Mouse (Mus musculus) G1E (cell line): ENCODE data around the gene Grik4.

Experiments used
- CTCF ChIP-seq: IDR thresholded peaks from 2 replicates; pipeline ENCODE4 v1.5.1; 2012; ENCODE audit warnings: low read depth, low read length, inconsistent platforms, mixed read lengths
- POLR2AphosphoS5 ChIP-seq: IDR thresholded peaks from 2 replicates; pipeline ENCODE4 v1.6.1; 2012; ENCODE audit warnings: low read depth, low read length, inconsistent platforms; ENCODE audit not compliant: insufficient replicate concordance
- TAL1 ChIP-seq: conservative IDR thresholded peaks from 2 replicates; pipeline ENCODE4 v1.6.1; 2012; ENCODE audit warnings: low read depth, low read length, inconsistent platforms, mixed read lengths

DNA sequence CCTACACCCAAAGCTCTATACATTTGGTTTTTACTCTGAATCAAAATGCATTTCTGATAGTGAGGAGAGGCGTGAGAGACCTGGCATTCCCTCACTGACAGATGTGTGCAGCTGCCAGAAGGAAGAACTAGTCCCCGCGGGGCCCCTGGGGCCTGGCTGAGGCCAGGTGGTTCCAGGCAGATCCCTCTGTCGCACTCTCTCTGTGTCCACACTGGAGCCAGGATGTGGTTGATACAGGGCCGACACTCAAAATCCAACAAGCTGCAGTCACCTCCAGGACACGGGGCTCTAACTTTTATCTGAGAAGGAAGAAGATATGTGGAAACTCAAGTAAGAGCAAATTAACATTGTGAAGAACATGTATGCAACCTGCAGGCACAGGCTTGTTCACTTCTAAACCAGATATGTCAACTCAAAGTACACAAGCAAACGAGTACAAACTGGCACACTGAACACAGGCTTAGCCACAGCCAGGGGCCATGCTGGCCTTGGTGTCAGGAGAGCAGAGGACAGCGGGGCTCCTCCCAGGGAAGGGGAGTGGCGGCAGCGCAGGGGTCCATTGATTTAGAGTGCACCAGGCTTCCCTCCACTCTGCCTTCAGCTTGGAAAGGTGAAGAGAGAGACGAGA is 24.7 kb upstream of the Grik4 start:
- TF ChIP-seq CTCF (no peak), TAL1 (no peak), POLR2AphosphoS5 (no peak)
